Mouse (Mus musculus): ENCODE results near the gene Crebrf.

DNA sequence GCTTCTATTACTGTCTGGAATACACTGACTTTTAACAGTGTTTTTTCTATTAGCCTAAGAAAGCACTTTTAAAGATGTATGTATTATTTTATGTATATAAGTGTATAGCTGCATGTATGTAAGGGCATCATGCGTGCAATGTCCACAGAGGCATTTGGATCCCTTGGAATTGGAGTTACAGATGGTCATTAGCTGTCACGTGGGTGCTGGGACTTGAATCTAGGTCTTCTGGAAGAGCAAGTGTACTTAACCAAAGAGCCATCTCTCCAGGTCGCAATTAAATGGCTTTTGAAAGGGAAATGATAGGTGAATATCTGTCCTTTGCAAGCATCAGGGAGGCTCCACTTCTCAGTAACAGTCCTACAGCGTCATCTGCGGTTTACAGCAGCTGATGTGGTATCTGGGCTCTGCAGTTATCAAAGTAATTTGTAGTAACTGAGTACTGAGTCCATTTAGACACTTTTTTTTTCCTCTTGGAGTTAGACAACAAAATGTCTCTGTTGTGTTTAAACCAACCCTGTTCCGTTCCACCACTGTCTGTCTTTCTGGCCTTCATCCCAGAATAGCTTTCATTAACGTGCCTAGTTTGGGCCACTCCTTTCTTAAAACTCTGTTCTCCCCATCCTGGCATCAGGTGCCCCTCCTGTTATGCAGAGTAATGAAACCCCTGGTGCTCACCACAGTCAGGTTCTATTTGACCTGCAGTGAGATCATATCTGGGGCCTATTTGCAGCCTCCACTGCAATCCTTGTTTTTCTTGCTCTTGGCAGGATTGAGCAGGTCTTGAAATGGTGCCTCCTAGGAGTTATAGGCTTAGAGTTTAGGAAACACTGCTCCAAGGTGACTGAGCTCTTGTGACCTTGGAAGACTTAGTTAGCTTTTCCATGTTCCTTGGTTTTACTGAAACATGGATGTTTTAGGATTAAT, 37.5 kb upstream of the Crebrf start:
- no peak for TF ChIP-seq CTCF (conservative IDR thresholded peaks at IDR 0.05; ENCODE audit: insufficient read depth, insufficient read length, low read depth, low read length)
- no peak for TF ChIP-seq POLR2A (IDR thresholded peaks at IDR 0.05; ENCODE audit: low read depth, low read length)
